Mouse (Mus musculus): Measurements from ENCODE around the gene Krt17. TPM values are rescaled to one million over a fixed set of nuclear protein-coding genes. Genes with fewer than 3 reads are reported as not detected.

Gene Krt17
- total RNA-seq, 2 experiments from 2014 or later: not detected

Other genes with a start within 250 kb of the Krt17 start
- not detected for gene Krt33a, start 244.8 kb downstream of the Krt17 start, total RNA-seq (2021)
- not detected for gene Krt33b, start 231.2 kb downstream of the Krt17 start, total RNA-seq (2021)
- not detected for gene Krt34, start 219.5 kb downstream of the Krt17 start, total RNA-seq (2021)
- gene Krt31, start 210.5 kb downstream of the Krt17 start, total RNA-seq (2021): not detected
- not detected for gene Krt32, start 172.8 kb downstream of the Krt17 start, total RNA-seq (2021)
- not detected for gene Krt35, start 164.8 kb downstream of the Krt17 start, total RNA-seq (2021)
- not detected for gene Krt36, start 155.4 kb downstream of the Krt17 start, total RNA-seq (2021)
- gene Krt13, start 139.5 kb downstream of the Krt17 start, total RNA-seq (2021): not detected
- not detected for gene Krt15, start 125.1 kb downstream of the Krt17 start, total RNA-seq (2021)
- gene Krt19, start 112.4 kb downstream of the Krt17 start, total RNA-seq (2021): under 1 TPM in 1 of 2 experiments, not detected in 1; 0.63 TPM
- gene Krt9, start 67.8 kb downstream of the Krt17 start, total RNA-seq (2021): 1 to 10 TPM; 2.6 to 2.7 TPM
- not detected for gene Krt14, start 53.5 kb downstream of the Krt17 start, total RNA-seq (2021)
- not detected for gene Krt16, start 12.1 kb downstream of the Krt17 start, total RNA-seq (2021)
- gene Krt42, start 8.8 kb upstream of the Krt17 start, total RNA-seq (2021): not detected
- 100 to 1,000 TPM; 803 to 821 TPM for gene Eif1, start 58.9 kb upstream of the Krt17 start, total RNA-seq (2021)
- not detected for gene Gast, start 73.4 kb upstream of the Krt17 start, total RNA-seq (2021)
- gene Hap1, start 95.1 kb upstream of the Krt17 start, total RNA-seq (2021): 100 to 1,000 TPM in 1 of 2 experiments, 10 to 100 TPM in 1; 94.6 to 151 TPM
- 10 to 100 TPM; 38.1 to 49.8 TPM for gene Jup, start 136.7 kb upstream of the Krt17 start, total RNA-seq (2021)
- 1 to 10 TPM; 5.7 to 5.8 TPM for gene P3h4, start 153.8 kb upstream of the Krt17 start, total RNA-seq (2021)
- gene Fkbp10, start 154.7 kb upstream of the Krt17 start, total RNA-seq (2021): 10 to 100 TPM; 10.0 to 12.2 TPM
- 10 to 100 TPM; 62.9 to 63.1 TPM for gene Nt5c3b, start 180.8 kb upstream of the Krt17 start, total RNA-seq (2021)
- 1 to 10 TPM; 1.4 to 2.2 TPM for gene Klhl10, start 180.9 kb upstream of the Krt17 start, total RNA-seq (2021)
- gene Klhl11, start 211.7 kb upstream of the Krt17 start, total RNA-seq (2021): 10 to 100 TPM; 81.8 to 82.1 TPM